Mouse (Mus musculus): Measurements from ENCODE around the gene Bub1. TPM values are rescaled to one million over a fixed set of nuclear protein-coding genes. Genes with fewer than 3 reads are reported as not detected.

Gene Bub1
- 0.96 TPM for polyA plus RNA-seq (2017; shearing (Covaris generic))

GRCm38 (mm10) chr2:127831401-127832102 lies at the start of gene Bub1:
TSS of gene Bub1 (minus strand) at chr2:127831865.

DNA sequence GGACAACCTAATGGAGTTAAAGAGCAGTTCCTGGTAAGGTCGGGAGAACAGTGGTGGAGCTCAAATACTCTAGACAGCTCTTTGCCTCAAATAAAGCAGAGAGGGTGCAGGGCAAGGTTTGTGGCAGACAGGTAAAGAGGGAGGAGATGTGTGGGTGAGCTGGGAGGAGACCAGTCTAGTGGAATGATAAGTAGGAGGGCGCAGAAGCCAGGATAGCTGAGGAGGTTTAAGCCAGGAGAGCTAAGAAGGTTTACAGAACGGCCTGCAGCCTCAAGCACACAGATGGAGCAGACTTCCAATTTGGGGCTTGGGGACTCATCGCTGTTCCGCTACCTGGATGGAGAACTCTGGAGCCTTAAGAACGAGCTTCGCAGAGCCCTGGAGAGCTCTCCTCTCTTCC lies 6.9 kb upstream of the Bub1 start, which contains the start of gene Acoxl:
Acoxl (plus strand) TSS at position 301 of the 400 bp plus-strand sequence.

DNA sequence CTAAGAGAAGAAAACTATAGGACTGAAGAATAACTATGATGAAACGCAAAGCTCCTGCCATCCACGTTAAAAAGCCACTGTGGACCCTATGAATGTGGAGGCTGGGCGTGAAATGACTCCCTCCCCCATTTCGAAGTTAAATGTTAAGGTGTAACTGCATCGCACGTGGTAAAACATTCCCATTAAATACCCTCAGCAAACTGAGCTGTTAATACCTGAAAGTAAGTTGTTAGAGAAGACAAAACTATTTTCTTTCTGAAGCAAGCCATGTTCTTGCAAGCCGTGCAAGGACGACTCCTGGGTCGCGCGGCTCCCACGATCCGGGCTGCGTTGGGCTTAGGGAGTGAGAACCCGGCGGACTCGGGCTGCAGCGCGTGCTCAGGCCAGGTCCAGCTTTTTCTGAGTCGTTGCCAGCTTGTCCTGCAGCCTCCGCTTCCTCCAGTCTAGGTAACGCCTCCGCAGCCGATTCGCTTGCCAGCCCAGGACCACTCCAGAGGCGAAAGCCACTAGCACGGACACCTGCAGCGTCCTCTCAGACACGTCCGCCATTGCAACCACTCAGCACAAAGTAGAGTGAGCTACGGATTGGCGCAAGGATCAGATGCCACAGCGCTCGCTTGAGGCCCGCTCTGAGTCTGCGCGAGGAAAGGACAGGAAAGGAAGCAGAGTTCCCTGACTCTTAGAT lies 39.6 kb downstream of the Bub1 start, which contains the start of gene Mtln:
Mtln (minus strand) TSS at position 570 of the 685 bp plus-strand sequence.

DNA sequence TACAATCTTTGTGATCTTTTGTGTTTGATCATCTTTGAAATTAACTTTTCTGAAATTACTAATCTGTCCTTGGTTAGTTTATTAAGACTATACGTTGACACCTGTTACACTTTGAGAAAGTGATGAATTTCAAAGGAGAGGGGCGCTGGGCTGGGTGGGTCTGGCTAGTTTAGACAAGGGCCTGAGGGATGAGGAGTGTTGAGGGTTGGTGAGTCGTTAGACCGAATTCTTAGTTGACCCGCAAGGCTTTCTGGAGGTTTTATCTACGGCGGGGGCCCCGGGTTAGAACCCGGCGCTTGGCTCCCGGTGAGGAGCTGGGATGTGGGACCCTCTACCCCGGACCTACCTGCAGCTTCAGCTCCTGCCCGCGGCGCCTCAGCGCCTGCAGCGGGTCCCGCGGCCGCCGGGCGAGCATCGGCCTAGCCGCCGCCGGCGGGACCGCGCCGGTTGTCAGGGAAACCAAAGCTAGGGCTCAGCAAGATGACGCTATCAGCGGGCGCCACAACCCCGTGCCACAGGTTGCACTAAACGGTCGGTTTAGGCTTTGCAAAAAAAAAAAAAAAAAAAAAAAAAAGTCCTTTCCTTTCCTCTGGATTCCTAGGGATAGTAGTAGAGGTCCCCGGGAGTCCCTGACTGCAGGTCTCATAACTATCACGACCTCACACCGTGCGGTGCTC lies 43.1 kb downstream of the Bub1 start, which contains the start of gene Nphp1:
Nphp1 (minus strand) TSS at position 458 of the 677 bp plus-strand sequence.

Other genes starting within 250 kb of the Bub1 start
- 3.8 TPM for gene Zfp661, start 244.8 kb downstream of the Bub1 start, polyA plus RNA-seq (2017; shearing (Covaris generic))
- 142 TPM for gene Mrps5, start 244.6 kb downstream of the Bub1 start, polyA plus RNA-seq (2017; shearing (Covaris generic))
- not detected for gene Mal, start 175.2 kb downstream of the Bub1 start, polyA plus RNA-seq (2017; shearing (Covaris generic))
- not detected for gene Mall, start 101.9 kb downstream of the Bub1 start, polyA plus RNA-seq (2017; shearing (Covaris generic))
- 0.44 TPM for gene Nphp1, start 43.0 kb downstream of the Bub1 start, polyA plus RNA-seq (2017; shearing (Covaris generic))
- 36.3 TPM for gene Mtln, start 39.4 kb downstream of the Bub1 start, polyA plus RNA-seq (2017; shearing (Covaris generic))
- 1.3 TPM for gene Acoxl, start 7.0 kb upstream of the Bub1 start, polyA plus RNA-seq (2017; shearing (Covaris generic))

Measured in CD4-positive, CD25-positive, alpha-beta regulatory T cell (primary cell).